Mouse (Mus musculus) heart, postnatal 4 days (tissue): ENCODE data around the gene Atp2a2. TPM values are rescaled to one million over a fixed set of nuclear protein-coding genes. Genes with fewer than 3 reads are reported as not detected.
"Not testable (repeated sequence)": the region's sequence is repeated elsewhere in the genome, so short reads cannot be mapped to it uniquely, and the experiment has no call there.

ENCODE experiments used
- DNase-seq: peaks from one replicate; pipeline ENCODE4 v3.0.0; 2021
- total RNA-seq, 2 experiments: library from RNA; stranded (reverse); gene quantifications; 2 replicates each; pipeline ENCODE4 v1.2.3; 2021

Atp2a2 gene
- total RNA-seq, 2 experiments from 2014 or later, result 5,023 to 5,799 TPM

GRCm38 (mm10) chr5:122448869-122449268 lies 53.2 kb downstream of the Atp2a2 start:
- peak; percentile 52 for DNase-seq

GRCm38 (mm10) chr5:122447857-122448256 lies 54.2 kb downstream of the Atp2a2 start:
- peak; percentile 47 for DNase-seq

- DNase-seq, result no peak
Observed at GRCm38 (mm10) chr5:122445051-122445610, 56.9 kb downstream of the Atp2a2 start.

GRCm38 (mm10) chr5:122444492-122444891 lies 57.5 kb downstream of the Atp2a2 start:
- DNase-seq, result no peak

- DNase-seq, result peak; percentile 42
Observed at GRCm38 (mm10) chr5:122440095-122440630, 61.9 kb downstream of the Atp2a2 start.

GRCm38 (mm10) chr5:122439400-122440094 lies 62.5 kb downstream of the Atp2a2 start:
- DNase-seq, result peak; percentile 58

GRCm38 (mm10) chr5:122434541-122434940 lies 67.5 kb downstream of the Atp2a2 start:
- DNase-seq, result no peak

- DNase-seq, result no peak
Observed at GRCm38 (mm10) chr5:122431221-122431620, 70.8 kb downstream of the Atp2a2 start.

- no peak for DNase-seq
Observed at GRCm38 (mm10) chr5:122430036-122430775, 71.8 kb downstream of the Atp2a2 start.

- DNase-seq, result no peak
Observed at GRCm38 (mm10) chr5:122425550-122425949, 76.5 kb downstream of the Atp2a2 start.

GRCm38 (mm10) chr5:122423083-122423482 lies 78.9 kb downstream of the Atp2a2 start:
- no peak for DNase-seq

- DNase-seq, result peak; percentile 94
Observed at GRCm38 (mm10) chr5:122422071-122422964, 79.7 kb downstream of the Atp2a2 start.

GRCm38 (mm10) chr5:122421271-122422068 lies 80.6 kb downstream of the Atp2a2 start, which contains the start of gene Anapc7:
Gene Anapc7, plus strand, starts transcription at chr5:122421693.
- DNase-seq, result no peak

GRCm38 (mm10) chr5:122420676-122421075 lies 81.3 kb downstream of the Atp2a2 start:
- not testable (repeated sequence) for DNase-seq

GRCm38 (mm10) chr5:122415465-122415864 lies 86.6 kb downstream of the Atp2a2 start:
- no peak for DNase-seq

- no peak for DNase-seq
Observed at GRCm38 (mm10) chr5:122414351-122414750, 87.7 kb downstream of the Atp2a2 start.

- no peak for DNase-seq
Observed at GRCm38 (mm10) chr5:122412826-122413225, 89.2 kb downstream of the Atp2a2 start.

- DNase-seq, result no peak
Observed at GRCm38 (mm10) chr5:122411892-122412291, 90.1 kb downstream of the Atp2a2 start.

GRCm38 (mm10) chr5:122409692-122410645 lies 92.1 kb downstream of the Atp2a2 start:
- peak; percentile 50 for DNase-seq

GRCm38 (mm10) chr5:122405537-122405936 lies 96.5 kb downstream of the Atp2a2 start:
- DNase-seq, result no peak
